Mouse (Mus musculus) frontal cortex, adult (tissue): Measurements from ENCODE around the gene AI182371.
A peak's percentile ranks its signal among the peaks of the same experiment; 100 is the strongest.

Source experiments
- ATAC-seq: cut with Nextera tagmentation; 2 replicates; pipeline ENCODE4 v1.9.2; 2017; ENCODE audit warnings: mild to moderate bottlenecking, moderate library complexity, mixed read lengths; ENCODE audit not compliant: low TSS enrichment

Gene AI182371

DNA sequence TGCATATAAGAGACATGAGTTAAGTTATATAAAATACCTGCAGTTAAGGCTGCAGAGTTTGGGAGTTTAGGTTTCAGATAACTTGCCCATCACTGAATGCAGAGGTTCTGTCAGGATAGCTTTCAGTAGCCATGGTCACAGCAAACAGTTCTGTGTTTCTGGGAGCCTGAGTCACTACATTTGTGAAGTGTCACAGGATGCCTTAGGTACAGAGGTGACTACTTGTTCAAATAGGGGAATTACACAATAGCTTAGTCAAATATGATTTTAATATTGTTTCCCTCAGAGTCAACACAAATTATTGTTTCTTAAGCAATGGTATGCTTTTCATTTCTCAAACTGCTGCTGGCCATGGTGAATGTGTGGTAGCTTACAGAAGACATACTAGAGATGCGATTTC is 32.2 kb downstream of the AI182371 start:
- ATAC-seq: no peak

DNA sequence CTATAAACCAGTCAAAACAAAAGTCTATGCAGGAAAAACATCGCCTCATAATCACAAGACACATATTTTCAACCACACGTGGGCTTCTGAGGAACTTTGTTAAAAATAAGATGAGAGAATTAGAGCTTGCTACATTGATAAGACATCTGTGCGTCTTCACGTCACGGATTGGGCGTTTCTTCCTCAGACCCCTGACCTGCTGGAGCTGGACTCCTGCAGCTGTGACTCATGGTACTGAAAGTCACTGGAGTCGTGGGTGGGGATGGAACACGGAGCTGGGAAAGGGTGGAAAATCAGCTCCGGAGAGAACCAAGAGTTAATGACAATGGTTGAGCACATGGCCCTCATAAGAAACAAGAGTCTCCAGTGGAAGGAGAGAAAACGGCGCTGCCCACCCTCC is 34.2 kb downstream of the AI182371 start:
- ATAC-seq: no peak

DNA sequence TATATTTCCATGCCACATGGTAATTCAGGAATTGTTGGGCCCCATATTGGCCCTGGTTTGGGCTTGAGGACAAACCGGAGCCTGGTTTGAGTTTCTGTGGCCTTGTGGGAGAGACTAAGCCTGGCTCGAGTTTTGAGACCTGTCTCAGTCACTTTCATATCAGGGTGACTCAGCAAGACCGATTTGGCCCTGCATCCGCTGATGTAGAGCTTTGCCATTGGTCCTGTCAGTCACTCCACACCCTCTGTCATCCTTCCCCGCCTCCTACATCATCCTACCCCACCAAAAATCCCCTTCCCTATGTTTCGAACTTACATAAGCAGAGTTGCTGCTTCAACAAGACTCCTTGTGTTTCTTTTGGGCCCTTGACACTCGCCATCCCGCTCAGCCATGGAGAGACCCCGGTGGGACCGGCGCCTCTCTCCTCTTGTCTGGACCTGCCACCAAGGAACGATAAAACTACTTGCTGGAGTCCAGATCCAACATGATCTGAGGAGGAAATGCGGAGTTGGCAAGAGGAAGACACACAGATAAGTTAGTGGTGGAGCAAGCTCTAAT is 34.7 kb downstream of the AI182371 start:
- no peak for ATAC-seq

DNA sequence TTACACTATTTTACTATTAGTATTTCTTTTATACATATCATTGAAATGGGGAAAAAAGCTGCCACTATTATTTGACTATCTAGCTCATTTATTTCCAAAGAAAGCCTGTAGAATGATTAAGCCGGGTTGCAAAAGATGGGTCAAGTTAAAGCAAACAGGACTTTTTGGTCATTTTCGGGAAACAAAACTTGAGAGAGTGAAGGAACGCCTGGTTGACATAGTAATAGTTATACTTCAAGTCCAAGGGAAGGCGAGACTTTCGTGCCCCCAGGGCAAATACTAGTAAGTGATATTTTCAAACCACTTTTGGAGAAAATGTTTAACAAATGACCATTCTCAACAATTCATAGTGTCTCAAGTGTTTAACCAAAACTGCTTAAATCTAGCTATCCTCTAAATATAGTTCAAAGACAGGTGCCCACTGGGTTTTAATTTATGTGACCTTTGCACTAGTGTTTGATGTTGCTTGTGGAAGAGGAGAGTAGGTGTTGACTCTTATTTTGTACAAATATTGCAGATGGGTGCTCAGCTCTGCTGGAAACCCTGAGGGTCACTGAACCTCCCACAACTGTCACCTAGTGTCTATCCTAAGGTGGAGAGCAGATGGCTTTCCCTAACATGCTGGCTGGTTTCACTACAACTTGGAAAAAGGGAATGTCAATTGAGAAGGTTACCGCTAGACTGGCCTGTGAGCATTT is 37.9 kb downstream of the AI182371 start:
- no peak for ATAC-seq

DNA sequence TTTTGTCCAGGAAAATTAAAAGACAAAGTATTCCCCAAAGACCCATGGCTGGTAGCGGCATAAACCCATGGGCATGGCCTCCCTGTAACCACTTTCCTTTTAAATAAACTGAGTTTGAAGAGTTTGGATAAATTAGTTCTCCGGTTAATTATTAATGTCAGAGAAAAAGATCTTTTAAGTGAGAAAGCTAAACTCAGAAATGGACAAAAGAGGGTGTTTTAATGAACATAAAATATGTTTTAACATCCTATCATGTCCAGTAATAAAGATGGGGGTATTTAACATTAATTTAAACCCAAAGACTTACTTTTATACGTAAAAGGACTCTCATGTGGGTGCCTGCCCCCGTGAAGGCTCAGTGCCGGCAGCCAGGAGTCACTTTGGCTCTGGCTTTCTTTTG is 40.0 kb downstream of the AI182371 start, which contains the start of gene Hc:
Gene Hc (minus strand): TSS at position 101 of the 400 bp plus-strand sequence.
- ATAC-seq: no peak

DNA sequence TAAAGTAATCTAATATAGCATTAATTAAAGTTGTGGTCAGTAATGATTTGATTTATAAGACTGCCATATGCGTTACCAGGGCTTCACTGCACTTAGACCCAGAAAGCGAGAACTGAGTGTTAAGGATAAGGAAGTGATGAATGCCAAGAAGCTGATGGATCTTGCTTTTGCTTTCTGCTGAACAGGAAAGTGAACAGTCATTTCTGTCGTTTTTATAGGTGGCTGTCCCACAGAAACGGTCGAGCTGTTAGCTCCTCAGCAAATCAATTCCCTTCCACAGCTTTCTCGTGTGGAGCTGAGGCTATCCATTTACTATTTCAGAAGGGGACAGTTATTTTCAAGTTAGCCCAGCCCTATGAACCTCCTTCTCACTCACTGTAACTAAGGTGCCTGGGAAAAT is 40.4 kb downstream of the AI182371 start:
- ATAC-seq: no peak

DNA sequence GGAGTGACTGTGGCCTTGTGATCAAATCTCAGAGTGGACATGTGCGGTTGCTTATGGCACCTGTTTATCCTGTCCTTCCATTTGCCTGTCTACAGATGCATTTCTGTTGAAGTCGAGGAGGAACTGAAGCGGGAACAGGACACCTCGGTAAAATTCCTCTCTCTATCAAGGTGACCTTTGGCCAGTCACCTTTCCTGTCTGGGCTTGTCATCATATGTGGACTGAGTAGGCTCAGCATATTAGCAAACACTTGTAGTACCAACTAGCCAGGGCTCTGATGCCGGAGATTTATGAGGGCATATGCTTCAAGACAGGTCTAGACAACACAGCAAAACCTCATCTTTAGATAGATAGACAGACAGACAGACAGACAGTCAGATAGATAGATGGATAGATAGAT is 41.1 kb downstream of the AI182371 start:
- ATAC-seq: no peak

DNA sequence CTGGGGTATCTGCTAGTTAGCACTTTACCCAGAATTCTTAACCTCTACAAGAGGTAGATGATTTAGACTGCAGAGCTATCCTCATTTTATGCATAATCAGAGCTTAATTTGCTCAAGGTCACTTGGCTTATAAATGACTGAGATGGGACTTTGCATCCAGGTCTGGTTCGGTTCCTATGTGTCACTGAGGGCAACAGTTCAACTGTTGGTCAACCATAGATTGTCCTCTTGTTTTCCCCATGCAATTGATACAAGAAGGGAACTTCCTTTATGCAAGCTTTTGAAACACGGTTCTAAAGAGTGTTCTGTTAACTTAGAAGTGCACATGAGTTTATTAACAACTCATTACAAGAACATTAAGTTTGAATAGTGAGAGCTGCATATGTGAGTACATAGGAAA is 43.0 kb downstream of the AI182371 start:
- no peak for ATAC-seq

DNA sequence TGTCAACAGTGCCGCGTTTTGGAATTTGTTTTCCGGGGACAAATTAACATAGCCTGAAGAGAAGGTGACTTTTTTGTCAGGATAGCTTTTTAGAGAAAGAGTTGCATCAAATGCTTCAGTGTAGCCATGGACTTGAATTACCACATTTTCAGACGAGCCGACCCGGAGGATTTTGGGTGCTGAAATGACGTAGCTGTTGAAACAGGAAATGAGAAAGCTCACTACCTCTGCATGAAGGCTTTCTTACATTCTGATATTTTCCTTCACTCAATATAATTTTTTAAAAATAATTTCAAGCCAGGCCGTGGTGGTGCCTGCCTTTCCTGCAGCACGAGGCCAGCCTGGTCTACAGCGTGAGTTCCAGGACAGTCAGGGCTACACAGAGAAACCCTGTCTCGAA is 44.1 kb downstream of the AI182371 start:
- no peak for ATAC-seq

DNA sequence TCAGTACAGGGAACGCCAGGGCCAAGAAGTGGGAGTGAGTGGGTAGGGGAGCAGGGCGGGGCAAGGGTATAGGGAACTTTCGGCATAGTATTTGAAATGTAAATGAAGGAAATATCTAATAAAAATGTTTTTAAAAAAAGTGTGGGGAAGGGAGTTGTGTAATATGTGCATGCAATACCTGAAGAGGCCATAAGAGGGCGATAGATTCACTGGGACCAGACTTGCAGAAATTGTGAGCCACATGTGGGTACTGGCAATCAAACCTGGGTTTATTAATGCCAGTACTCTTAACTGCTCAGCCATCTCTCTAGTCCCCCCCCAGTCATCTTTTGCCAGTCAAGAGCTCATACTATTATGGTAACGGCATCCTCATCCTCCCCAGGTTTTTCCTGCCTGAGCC is 52.5 kb downstream of the AI182371 start:
- no peak for ATAC-seq

DNA sequence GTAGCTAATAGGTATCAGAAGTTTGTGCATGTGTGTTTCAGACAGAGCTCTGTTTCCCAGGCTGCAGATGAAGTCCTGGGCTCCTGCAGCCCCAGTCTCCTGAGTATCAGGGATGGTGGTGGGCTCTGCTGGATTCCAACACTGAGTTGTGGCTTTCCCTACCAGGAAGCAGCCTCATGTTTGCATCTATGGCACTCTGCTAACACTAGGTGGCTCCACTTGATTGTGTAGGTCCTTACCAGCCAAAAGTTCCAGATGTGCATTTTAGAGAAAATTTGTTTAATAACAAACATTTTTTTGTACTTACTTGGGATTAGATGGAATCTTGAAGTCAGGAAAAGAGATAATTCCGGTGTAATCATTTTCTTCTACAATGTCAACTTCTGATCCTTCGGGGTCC is 56.4 kb downstream of the AI182371 start:
- peak; percentile 77 for ATAC-seq

DNA sequence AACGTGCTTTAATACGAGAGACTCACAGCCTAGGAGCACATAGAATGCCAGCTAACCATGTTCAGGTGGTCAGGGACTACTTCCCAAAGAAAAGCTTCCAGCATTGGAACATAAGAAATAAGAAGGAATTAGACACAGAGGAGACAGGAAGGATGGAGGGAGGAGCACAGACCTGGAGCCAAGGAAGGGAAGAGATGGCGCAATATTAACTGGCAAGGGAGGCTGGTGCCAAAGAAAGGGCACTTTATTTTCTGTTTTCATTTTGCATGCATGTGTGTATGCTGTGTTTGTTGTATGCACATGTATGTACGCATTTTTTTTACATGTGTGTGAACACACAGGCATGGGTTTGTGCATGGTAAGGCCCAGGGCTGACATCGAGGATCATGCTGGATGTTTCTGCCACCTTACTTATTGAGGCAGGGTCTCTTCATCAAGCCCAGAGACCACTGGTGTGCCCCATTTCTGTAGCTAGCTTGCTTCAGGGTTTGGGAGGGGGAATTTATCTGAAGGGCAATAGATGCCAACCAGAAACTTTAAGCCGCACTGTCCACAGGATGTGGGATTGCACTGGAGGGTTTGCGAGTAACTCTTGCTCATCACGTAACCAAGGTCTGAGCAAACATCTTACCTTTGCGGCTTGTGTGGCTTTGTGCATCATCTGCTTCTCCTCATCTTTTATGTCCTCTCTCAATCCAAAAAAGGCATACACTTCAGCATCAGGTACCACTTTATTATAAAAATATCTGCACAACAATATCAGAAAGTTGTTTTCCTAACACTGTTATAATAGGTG is 62.6 kb downstream of the AI182371 start:
- no peak for ATAC-seq
